Mouse (Mus musculus) midbrain, embryonic 11.5 days (tissue): ENCODE data around the gene Ifi203. TPM values are rescaled to one million over a fixed set of nuclear protein-coding genes. Genes with fewer than 3 reads are reported as not detected.
"Not testable (repeated sequence)": the region's sequence is repeated elsewhere in the genome, so short reads cannot be mapped to it uniquely, and the experiment has no call there.

Experiments
- ATAC-seq: fragments of 200-750 bp; cut with Nextera tagmentation; 2 replicates; pipeline ENCODE4 v1.8.0; 2017; ENCODE audit warnings: moderate TSS enrichment, moderate library complexity; ENCODE audit not compliant: low FRiP score
- DNase-seq: peaks from one replicate; pipeline ENCODE4 v3.0.0; 2015; ENCODE audit warnings: low spot score; ENCODE audit errors: missing footprints
- H3K27ac ChIP-seq: fragments of 300-500 bp; sonication (generic); 2 replicates; pipeline ENCODE4 v1.5.1; 2014; ENCODE audit warnings: low read depth, low read length
- H3K27me3 ChIP-seq: fragments of 300-500 bp; sonication (generic); 2 replicates; pipeline ENCODE4 v1.6.1; 2014; ENCODE audit warnings: mild to moderate bottlenecking, low read length, moderate library complexity, mixed read lengths; ENCODE audit not compliant: control insufficient read depth, insufficient read depth
- H3K36me3 ChIP-seq: fragments of 300-500 bp; sonication (generic); 2 replicates; pipeline ENCODE4 v1.6.1; 2014; ENCODE audit warnings: mild to moderate bottlenecking, low read length, moderate library complexity, mixed read lengths; ENCODE audit not compliant: control insufficient read depth, insufficient read depth
- H3K4me1 ChIP-seq: fragments of 300-500 bp; sonication (generic); 2 replicates; pipeline ENCODE4 v1.6.1; 2014; ENCODE audit warnings: low read length; ENCODE audit not compliant: control insufficient read depth, insufficient read depth
- H3K4me2 ChIP-seq: fragments of 300-500 bp; sonication (generic); 2 replicates; pipeline ENCODE4 v1.6.1; 2014; ENCODE audit warnings: mild to moderate bottlenecking, moderate library complexity
- H3K4me3 ChIP-seq: fragments of 300-500 bp; sonication (generic); 2 replicates; pipeline ENCODE4 v1.5.1; 2014; ENCODE audit warnings: low read depth, low read length
- H3K9ac ChIP-seq: fragments of 300-500 bp; sonication (generic); 2 replicates; pipeline ENCODE4 v1.6.1; 2014; ENCODE audit warnings: low read length
- H3K9me3 ChIP-seq: fragments of 300-500 bp; sonication (generic); 2 replicates; pipeline ENCODE4 v1.6.1; 2016; ENCODE audit warnings: low read length; ENCODE audit not compliant: control insufficient read depth
- WGBS: fragments of 180-500 bp; shearing (Covaris S2); extraction: QIAGEN DNeasy Blood & Tissue Kit; methylation state at CpG from one replicate; pipeline ENCODE4 v1.1.7; 2014; 5-methylcytosine and 5-hydroxymethylcytosine counted together
- polyA plus RNA-seq: library from polyadenylated mRNA; unstranded; fragments of >200 nt; fragmentation: Nextera tagmentation; extraction: Ambion mirVana; gene quantifications from 2 replicates; pipeline ENCODE4 v1.2.1, GENCODE M21; 2014

The Ifi203 gene
- polyA plus RNA-seq, 1 experiment from 2014 or later: not detected

DNA sequence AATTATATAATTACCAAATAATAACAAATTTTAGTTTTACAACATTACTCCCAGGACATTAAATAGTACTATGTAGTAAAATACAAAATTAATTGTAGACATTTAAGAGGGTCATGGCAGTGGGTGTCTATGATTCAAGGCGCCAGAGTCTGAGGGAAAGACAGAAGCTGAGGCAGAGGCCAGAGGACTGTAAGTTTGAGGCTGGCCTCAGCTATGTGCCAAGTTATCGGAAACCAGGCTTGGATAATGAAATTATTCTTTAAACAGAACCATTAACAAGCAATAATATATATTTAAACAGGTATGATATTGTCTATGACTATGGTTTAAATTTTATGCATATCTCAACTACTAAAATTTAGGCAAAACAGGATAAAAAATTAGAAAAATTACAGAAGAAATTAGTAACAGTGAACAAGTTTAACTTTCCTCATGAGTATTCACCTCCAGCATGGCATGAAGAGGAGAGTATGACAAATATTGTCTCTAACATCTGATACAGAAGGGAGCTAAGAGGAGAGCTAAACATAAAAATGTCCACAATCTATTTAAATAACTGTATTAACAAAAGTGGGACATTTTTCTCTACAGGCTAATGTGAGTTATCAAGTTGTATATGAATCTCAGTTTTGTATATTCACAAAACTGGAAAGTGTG is 30.5 kb downstream of the Ifi203 start:
- WGBS: 91% methylated on average over 2 of the region's 2 CpGs
- H3K4me3 ChIP-seq: no peak overlapping the region
- no peak overlapping the region for H3K4me2 ChIP-seq
- H3K27ac ChIP-seq: no peak overlapping the region
- DNase-seq (no peak), ATAC-seq (no peak)
- H3K4me1 ChIP-seq: no peaks in the 10 kb centered on the region
- H3K9me3 ChIP-seq: no peaks in the 10 kb centered on the region
- H3K36me3 ChIP-seq: no peaks in the 10 kb centered on the region
- H3K27me3 ChIP-seq: no peaks in the 10 kb centered on the region
- no peak overlapping the region for H3K9ac ChIP-seq

- H3K27me3 ChIP-seq, H3K36me3 ChIP-seq, H3K9ac ChIP-seq, H3K4me3 ChIP-seq, H3K4me2 ChIP-seq, DNase-seq, H3K27ac ChIP-seq, H3K9me3 ChIP-seq, H3K4me1 ChIP-seq, ATAC-seq: not testable (repeated sequence)
Observed at GRCm38 (mm10) chr1:173908390-173908789, 34.1 kb downstream of the Ifi203 start.

DNA sequence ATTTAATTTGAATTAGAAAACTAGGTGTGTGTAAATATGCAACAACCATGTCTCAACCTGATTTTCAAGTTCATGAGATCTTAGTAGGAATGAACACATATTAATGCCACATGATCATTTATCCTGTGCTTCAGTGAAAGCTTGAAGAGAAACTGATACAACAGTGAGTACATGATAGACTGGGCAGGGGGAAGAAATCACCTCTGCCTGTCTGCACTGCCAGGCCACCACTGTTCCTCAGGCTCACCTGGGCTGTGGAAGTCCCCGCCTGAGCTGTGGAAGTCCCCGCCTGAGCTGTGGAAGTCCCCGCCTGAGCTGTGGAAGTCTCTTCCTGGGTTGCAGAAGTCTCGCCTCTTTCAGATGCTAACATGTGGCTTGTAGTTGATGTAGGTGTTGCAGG is 36.6 kb downstream of the Ifi203 start:
- H3K4me2 ChIP-seq, H3K9me3 ChIP-seq, ATAC-seq, H3K27me3 ChIP-seq, H3K4me1 ChIP-seq, H3K4me3 ChIP-seq, DNase-seq, H3K27ac ChIP-seq, H3K36me3 ChIP-seq, H3K9ac ChIP-seq: not testable (repeated sequence)
- WGBS: 89% methylated on average over 3 of the region's 4 CpGs

DNA sequence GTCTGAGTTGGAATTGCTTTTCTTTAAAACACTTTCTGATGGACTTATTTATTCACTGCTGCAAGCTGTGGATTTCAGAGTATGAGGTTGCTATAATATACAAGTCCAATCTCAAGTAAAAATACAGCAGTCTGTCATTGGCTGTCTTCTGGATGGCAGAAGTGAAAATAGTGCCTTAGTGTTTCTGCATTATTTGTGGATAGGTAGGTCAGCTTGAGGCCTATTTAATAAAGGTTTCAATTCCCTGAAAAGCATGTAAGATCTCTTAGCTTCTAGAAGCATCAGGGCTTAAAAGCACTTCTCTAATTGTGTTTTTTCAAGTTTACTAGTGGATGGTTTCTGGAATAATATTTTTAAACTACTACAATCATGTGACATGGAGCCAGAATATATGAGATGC is 52.7 kb downstream of the Ifi203 start:
- not testable (repeated sequence) for H3K27me3 ChIP-seq, H3K4me3 ChIP-seq, H3K9ac ChIP-seq, ATAC-seq, H3K4me2 ChIP-seq, H3K4me1 ChIP-seq, H3K9me3 ChIP-seq, H3K27ac ChIP-seq, H3K36me3 ChIP-seq, DNase-seq

DNA sequence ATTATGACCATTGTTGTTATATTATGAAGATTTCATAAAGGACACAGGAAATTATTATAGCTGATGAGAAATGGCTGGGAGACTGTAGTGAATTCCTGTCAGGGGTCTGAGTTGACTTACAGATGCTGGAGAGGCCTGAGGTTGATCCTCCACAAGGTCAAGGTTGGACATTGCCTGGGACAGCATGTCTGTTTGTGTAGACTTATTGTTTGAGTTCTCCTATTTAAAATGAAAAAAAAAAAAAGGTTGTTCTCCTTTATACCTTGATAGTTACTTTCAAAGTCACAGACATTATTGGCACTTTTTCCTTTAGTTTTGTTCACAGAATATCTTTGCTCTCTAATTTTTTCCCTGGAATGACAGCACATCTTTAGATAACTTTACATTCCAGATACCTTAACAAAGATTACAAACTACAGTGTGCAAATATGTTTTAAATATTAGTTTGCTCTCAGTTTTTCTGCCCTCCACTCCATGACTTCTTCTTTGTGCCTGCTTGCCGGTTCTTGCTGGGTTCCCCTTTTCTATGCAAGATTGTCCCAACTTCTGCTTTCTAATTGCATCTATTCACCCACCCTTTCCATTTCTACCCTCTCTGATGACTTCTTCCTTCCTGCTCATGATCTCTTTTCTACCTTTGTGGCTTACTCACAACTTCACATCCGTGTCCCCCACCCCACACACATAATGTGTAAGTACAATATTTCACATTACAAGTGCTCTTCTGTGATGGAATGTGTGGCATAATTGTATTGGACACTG is 55.3 kb downstream of the Ifi203 start:
- not testable (repeated sequence) for H3K36me3 ChIP-seq, DNase-seq, H3K27me3 ChIP-seq, H3K4me2 ChIP-seq, H3K4me3 ChIP-seq, H3K27ac ChIP-seq, H3K9me3 ChIP-seq, H3K9ac ChIP-seq, ATAC-seq, H3K4me1 ChIP-seq
- no CpG with 5 or more reads among the region's 2 CpGs for whole genome bisulfite sequencing

- H3K4me2 ChIP-seq, H3K9ac ChIP-seq, H3K4me3 ChIP-seq, H3K4me1 ChIP-seq, H3K9me3 ChIP-seq, H3K27me3 ChIP-seq, H3K27ac ChIP-seq, DNase-seq, H3K36me3 ChIP-seq, ATAC-seq: not testable (repeated sequence)
- WGBS: 59% methylated on average over 3 of the region's 3 CpGs
Observed at GRCm38 (mm10) chr1:173880004-173880666, 62.3 kb downstream of the Ifi203 start.

DNA sequence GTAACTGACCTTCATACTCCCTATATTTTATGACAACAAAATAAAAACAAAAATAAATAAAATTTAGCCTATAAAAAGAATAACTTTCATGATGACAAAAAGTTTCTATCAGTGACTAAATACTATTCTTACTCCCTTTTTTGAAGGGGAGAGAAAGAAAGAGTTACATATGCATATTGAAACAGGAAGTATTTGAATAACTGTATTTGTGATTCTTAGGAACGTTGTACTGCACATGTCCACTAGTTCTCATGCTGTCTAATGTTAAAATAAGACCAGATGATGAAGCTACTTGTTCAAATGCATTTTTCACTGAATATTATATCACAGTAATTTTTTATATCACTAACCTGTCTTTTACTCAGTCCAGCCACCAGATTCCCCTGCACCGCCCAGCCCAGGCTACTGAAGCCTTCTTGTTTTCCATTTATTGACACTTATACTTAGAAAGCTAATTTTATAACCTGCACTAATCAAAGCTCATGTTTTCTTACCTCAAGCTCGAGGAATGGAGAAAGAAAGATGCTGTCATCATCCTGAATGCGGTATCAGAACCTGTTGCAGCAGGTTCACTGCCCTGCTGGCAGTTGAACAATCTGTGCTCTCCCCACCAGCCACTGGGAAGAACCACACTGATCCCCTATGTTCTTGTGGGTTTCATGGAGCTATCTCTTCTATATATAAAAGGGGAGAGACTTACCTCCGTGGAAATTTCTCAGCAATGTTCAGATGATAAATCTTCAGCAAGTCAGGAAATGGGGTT is 63.1 kb downstream of the Ifi203 start:
- WGBS: 85% methylated on average over 5 of the region's 5 CpGs

GRCm38 (mm10) chr1:173878264-173878663 is 64.2 kb downstream of the Ifi203 start:
- not testable (repeated sequence) for DNase-seq, H3K4me3 ChIP-seq, H3K36me3 ChIP-seq, ATAC-seq, H3K4me1 ChIP-seq, H3K9ac ChIP-seq, H3K27me3 ChIP-seq, H3K9me3 ChIP-seq, H3K4me2 ChIP-seq, H3K27ac ChIP-seq
- 90% methylated on average over 6 of the region's 6 CpGs for WGBS

More for the DNA sequence above, 63.1 kb downstream of the Ifi203 start:
- not testable (repeated sequence) for H3K27ac ChIP-seq, H3K9me3 ChIP-seq, H3K4me1 ChIP-seq, ATAC-seq, H3K4me3 ChIP-seq, H3K4me2 ChIP-seq, DNase-seq, H3K36me3 ChIP-seq, H3K9ac ChIP-seq, H3K27me3 ChIP-seq
